Mouse (Mus musculus) stomach, embryonic 15.5 days (tissue): ENCODE data around the gene Ttc8. TPM values are rescaled to one million over a fixed set of nuclear protein-coding genes. Genes with fewer than 3 reads are reported as not detected.

ENCODE experiments used
- ATAC-seq: fragments of 200-750 bp; cut with Nextera tagmentation; 2 replicates; pipeline ENCODE4 v1.8.0; 2017; ENCODE audit warnings: low read depth, moderate number of reproducible peaks, moderate TSS enrichment; ENCODE audit not compliant: insufficient read depth, low FRiP score
- H3K27ac ChIP-seq: fragments of 300-500 bp; sonication (generic); 2 replicates; pipeline ENCODE4 v1.5.1; 2015; ENCODE audit warnings: mild to moderate bottlenecking, inconsistent platforms
- H3K27me3 ChIP-seq: fragments of 300-500 bp; sonication (generic); replicated peaks from 2 replicates; pipeline ENCODE4 v1.6.1; 2015; ENCODE audit warnings: inconsistent platforms
- H3K36me3 ChIP-seq: fragments of 300-500 bp; sonication (generic); 2 replicates; pipeline ENCODE4 v1.6.1; 2015; ENCODE audit warnings: inconsistent platforms
- H3K4me1 ChIP-seq: fragments of 300-500 bp; sonication (generic); 2 replicates; pipeline ENCODE4 v1.6.1; 2015; ENCODE audit warnings: inconsistent platforms
- H3K4me2 ChIP-seq: fragments of 300-500 bp; sonication (generic); 2 replicates; pipeline ENCODE4 v1.6.1; 2015; ENCODE audit warnings: mild to moderate bottlenecking, inconsistent platforms
- H3K4me3 ChIP-seq: fragments of 300-500 bp; sonication (generic); replicated peaks from 2 replicates; pipeline ENCODE4 v1.5.1; 2015; ENCODE audit warnings: inconsistent platforms
- H3K9ac ChIP-seq: fragments of 300-500 bp; sonication (generic); 2 replicates; pipeline ENCODE4 v1.6.1; 2015; ENCODE audit warnings: inconsistent platforms
- H3K9me3 ChIP-seq: fragments of 300-500 bp; sonication (generic); 2 replicates; pipeline ENCODE4 v1.6.1; 2016; ENCODE audit warnings: inconsistent platforms
- WGBS: fragments of 180-500 bp; shearing (Covaris S2); methylation state at CpG from one replicate; pipeline ENCODE4 v1.1.7; 2015; 5-methylcytosine and 5-hydroxymethylcytosine counted together
- polyA plus RNA-seq: library from polyadenylated mRNA; unstranded; fragments of >200 nt; fragmentation: Nextera tagmentation; extraction: Ambion mirVana; gene quantifications from 2 replicates; pipeline ENCODE4 v1.2.1, GENCODE M21; 2015

Ttc8 gene
- polyA plus RNA-seq, 1 experiment from 2014 or later = 21.7 TPM

DNA sequence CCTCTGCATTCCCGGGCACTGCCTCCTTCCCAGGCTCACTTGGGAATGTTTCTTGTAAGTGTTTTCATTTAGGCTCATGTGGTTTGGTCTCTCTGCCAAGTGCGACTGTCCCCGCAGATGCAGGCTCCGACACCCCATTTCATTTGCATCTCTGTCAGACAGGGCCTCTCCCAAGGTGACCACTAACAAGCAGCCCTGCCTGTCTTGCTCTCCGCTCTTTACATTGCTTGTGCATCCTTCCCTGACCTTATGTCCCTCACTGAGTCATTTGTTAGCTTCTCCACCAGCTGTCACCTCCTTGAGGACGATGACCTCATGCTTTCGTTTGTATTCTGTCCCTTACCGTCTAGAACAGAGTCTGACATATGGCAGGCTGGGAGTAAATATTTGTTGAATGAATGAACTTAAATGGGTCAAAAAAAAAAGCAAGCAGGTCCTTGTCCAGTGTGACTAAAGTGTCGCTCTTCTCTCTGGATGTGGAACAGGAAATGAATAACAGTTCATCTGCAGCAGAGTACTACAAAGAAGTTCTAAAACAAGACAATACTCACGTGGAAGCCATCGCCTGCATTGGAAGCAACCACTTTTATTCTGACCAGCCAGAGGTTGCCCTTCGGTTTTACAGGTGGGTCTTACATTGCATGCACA lies 53.9 kb downstream of the Ttc8 start:
- H3K9me3 ChIP-seq = no peaks in the 10 kb centered on the region
- no peak for ATAC-seq
- no peak overlapping the region for H3K4me2 ChIP-seq
- H3K36me3 ChIP-seq = peaks cover 18% of the 10 kb centered on the region
- no peak overlapping the region for H3K27ac ChIP-seq
- H3K4me1 ChIP-seq = no peaks in the 10 kb centered on the region
- H3K9ac ChIP-seq = no peak overlapping the region
- H3K4me3 ChIP-seq = no peak overlapping the region
- WGBS = 54% methylated on average over 12 of the region's 12 CpGs
- no peaks in the 10 kb centered on the region for H3K27me3 ChIP-seq

DNA sequence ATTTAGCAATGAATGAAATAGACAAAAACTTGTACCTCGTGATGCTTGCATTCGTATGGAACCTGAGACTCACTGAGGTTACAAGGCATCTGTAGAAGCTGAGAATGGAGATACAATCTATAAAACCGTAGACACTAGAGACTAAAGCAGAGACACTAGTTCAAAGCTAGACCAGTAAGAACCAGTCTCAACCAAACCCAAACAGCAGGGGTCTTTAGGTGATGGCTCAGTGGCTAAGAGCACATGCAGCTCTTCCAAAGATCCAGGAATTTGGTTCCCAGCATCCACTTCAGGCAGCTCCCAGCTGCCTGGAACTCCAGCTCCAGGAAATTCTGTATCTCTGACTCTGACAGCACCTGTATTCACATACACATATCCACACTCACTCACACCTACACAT lies 60.7 kb downstream of the Ttc8 start:
- 91% methylated on average over 3 of the region's 3 CpGs for WGBS
- no peak for ATAC-seq
- Histone ChIP-seq H3K4me3 (no peak overlapping the region), H3K4me2 (no peak overlapping the region), H3K4me1 (no peaks in the 10 kb centered on the region), H3K9ac (no peak overlapping the region), H3K9me3 (no peaks in the 10 kb centered on the region), H3K27ac (no peak overlapping the region), H3K27me3 (no peaks in the 10 kb centered on the region), H3K36me3 (peaks cover 18% of the 10 kb centered on the region)

DNA sequence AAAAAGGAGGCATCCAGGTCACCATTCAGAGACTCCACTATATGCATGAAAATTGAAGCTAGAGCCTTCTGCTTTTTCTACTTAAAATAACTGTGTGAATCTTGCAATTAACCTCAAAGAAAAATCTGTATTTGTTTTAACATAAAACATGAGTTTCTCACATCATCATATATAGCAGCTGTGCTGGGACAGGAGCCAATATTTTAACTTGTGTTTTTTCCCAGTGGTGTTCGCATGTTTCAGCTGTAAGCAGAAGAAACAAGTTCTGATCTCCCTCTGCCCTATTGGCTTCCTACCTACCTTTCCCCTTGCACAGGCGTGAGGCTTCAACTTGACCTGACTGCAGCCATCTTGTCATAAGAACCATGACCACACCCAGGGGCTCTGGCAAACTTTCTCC lies 64.4 kb downstream of the Ttc8 start:
- Histone ChIP-seq H3K36me3 (no peaks in the 10 kb centered on the region), H3K4me2 (no peak overlapping the region), H3K9me3 (no peaks in the 10 kb centered on the region), H3K9ac (no peak overlapping the region), H3K27ac (no peak overlapping the region), H3K27me3 (no peaks in the 10 kb centered on the region), H3K4me3 (no peak overlapping the region), H3K4me1 (no peaks in the 10 kb centered on the region)
- ATAC-seq = no peak
- WGBS = 76% methylated on average over 2 of the region's 2 CpGs

DNA sequence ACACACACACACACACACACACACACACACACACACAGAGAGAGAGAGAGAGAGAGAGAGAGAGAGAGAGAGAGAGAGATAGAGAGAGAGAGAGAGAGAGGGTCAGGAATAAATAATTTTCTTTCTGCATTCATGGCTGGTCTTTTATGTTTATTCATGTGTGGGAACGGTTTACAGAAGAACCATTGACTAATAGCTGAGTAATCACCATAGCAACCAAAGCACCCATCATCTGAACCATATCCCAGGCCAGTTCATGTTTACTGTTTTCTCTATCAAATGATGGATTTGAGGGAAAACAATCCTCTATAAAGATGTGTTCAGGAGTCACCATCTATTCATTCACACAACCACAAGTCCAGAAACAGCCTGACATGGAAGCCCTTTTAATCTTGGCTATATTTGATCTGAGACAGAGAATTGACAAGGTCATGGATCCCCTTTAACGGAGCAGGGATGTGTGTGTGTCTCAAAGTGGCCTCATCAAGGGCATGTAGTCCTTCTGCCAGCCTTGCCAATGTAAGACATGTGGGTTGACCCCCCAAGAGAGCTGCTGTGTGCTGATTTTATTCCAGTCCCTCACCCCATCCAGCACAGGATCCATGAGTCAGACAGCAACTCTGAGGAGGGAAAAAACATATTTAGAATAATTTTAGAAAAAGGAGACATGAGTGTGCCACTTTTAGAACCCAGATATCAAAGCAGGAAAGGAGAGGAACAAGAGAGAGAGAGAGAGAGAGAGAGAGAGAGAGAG lies 70.9 kb downstream of the Ttc8 start:
- Histone ChIP-seq H3K4me3 (no peak overlapping the region), H3K9me3 (no peaks in the 10 kb centered on the region), H3K36me3 (no peaks in the 10 kb centered on the region), H3K9ac (no peak overlapping the region), H3K4me2 (no peak overlapping the region), H3K27ac (no peak overlapping the region), H3K4me1 (no peaks in the 10 kb centered on the region), H3K27me3 (no peaks in the 10 kb centered on the region)
- no peak for ATAC-seq
- WGBS = 54% methylated on average over 2 of the region's 2 CpGs

DNA sequence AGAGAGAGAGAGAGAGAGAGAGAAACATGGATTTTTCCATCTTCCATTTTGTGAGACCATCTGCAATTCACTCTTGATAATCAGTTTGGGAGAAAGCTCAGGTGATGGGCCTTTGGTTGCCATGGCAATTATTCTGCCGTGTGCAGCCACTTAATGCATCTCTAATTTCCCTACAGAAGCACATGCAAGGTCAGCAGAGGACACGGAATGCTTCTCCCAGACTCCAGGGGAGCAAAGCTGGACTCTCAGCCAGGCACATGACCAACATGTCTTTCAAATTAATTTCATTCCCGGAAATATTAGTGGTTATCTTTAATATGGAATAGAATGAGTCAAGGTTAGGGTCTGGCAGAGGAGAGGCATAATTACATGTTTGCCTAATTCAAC lies 71.4 kb downstream of the Ttc8 start:
- ATAC-seq = no peak
- no peak overlapping the region for H3K27ac ChIP-seq
- 72% methylated on average over 3 of the region's 3 CpGs for WGBS
- no peak overlapping the region for H3K9ac ChIP-seq
- H3K27me3 ChIP-seq = no peaks in the 10 kb centered on the region
- no peaks in the 10 kb centered on the region for H3K4me1 ChIP-seq
- H3K4me2 ChIP-seq = no peak overlapping the region
- no peak overlapping the region for H3K4me3 ChIP-seq
- no peaks in the 10 kb centered on the region for H3K36me3 ChIP-seq
- no peaks in the 10 kb centered on the region for H3K9me3 ChIP-seq

DNA sequence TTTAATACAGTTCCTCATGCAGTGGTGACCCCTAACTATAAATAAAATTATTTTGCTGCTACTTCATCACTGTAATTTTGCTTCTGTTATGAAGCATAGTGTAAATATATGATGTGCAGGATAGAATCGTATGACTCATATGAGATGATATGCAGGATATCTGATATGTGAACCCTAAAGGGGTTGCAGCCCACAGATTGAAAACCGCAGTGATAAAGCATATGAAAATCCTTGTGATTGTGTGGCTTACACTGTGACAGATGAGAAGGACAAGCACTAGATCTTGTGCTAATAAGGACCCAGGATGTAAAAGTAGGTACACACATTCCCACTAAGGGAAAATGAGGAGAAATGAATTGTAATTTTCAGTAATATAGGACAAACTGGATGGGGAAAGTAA lies 73.4 kb downstream of the Ttc8 start:
- no peak for ATAC-seq
- no peak overlapping the region for H3K27ac ChIP-seq
- no peaks in the 10 kb centered on the region for H3K27me3 ChIP-seq
- WGBS = 76% methylated on average over 2 of the region's 2 CpGs
- no peak overlapping the region for H3K4me2 ChIP-seq
- no peak overlapping the region for H3K9ac ChIP-seq
- H3K9me3 ChIP-seq = no peaks in the 10 kb centered on the region
- H3K4me3 ChIP-seq = no peak overlapping the region
- no peaks in the 10 kb centered on the region for H3K36me3 ChIP-seq
- H3K4me1 ChIP-seq = no peaks in the 10 kb centered on the region

DNA sequence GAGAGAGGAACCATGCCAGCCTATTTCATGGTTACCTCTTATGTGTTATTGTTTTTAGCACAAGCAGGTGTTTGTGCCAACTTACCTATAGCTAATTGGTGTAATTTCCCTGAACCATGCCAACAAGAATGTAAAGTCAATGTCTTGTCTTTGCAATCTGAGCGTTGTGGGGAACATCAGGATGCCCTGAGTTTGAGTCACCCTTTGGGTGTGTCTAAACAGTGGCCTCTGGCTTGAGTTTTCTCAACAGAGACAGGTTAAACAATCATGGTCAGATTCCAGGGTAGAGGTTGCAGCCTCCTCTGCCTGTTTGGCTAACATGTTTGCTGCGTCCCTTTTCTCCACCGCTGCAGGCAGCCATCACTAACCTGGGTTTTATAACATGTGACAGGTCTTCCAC lies 74.0 kb downstream of the Ttc8 start:
- Histone ChIP-seq H3K27ac (no peak overlapping the region), H3K4me1 (no peaks in the 10 kb centered on the region), H3K36me3 (no peaks in the 10 kb centered on the region), H3K4me2 (no peak overlapping the region), H3K9me3 (no peaks in the 10 kb centered on the region), H3K9ac (no peak overlapping the region), H3K4me3 (no peak overlapping the region), H3K27me3 (no peaks in the 10 kb centered on the region)
- WGBS = 83% methylated on average over 3 of the region's 3 CpGs
- ATAC-seq = no peak

DNA sequence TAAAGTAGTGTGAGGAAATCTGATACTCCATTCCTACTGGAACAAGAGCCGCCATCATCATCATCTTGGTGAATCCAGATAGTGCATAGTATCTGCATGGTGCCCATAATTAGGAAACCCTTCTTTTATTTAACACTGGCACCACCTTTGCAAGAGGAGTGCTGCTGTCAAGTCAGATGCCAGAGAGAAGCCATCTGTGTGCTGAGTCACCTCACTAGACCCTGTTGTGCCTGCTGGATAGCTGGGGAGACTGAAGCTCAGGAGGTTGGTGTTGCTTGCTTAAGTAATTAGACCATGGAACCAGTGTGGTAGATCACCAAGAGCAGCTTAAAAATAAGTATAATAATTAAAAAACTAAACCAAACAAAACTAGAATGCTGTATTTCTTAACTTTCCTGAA lies 75.5 kb downstream of the Ttc8 start:
- Histone ChIP-seq H3K9me3 (no peaks in the 10 kb centered on the region), H3K27me3 (no peaks in the 10 kb centered on the region), H3K27ac (no peak overlapping the region), H3K4me2 (no peak overlapping the region), H3K9ac (no peak overlapping the region), H3K4me3 (no peak overlapping the region), H3K36me3 (no peaks in the 10 kb centered on the region), H3K4me1 (no peaks in the 10 kb centered on the region)
- ATAC-seq = no peak
- WGBS = 83% methylated on average over 1 of the region's 1 CpGs

DNA sequence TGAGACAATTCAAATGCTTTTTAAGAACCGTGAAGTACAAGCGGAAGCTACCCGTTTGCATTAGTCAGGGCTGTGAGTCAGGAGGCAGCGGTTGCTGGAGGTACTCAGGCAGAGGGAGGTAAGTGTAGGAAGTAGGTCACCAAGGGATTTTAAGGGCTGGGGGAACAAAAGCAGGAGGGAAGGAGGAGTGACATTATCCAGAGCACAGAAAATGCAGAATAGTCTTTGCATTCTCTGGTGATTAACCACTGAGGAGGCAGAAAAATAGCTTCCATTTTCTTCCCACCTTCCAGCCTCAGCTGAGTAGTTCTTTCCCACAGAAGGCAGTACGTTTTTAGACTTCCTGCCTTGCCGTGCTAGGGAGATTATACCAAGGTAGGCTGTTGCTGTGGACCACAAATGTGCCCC lies 76.2 kb downstream of the Ttc8 start:
- Histone ChIP-seq H3K36me3 (no peaks in the 10 kb centered on the region), H3K4me2 (no peak overlapping the region), H3K9me3 (no peaks in the 10 kb centered on the region), H3K27me3 (no peaks in the 10 kb centered on the region), H3K9ac (no peak overlapping the region), H3K4me3 (no peak overlapping the region), H3K27ac (no peak overlapping the region), H3K4me1 (no peaks in the 10 kb centered on the region)
- ATAC-seq = no peak
- 37% methylated on average over 6 of the region's 6 CpGs for WGBS

DNA sequence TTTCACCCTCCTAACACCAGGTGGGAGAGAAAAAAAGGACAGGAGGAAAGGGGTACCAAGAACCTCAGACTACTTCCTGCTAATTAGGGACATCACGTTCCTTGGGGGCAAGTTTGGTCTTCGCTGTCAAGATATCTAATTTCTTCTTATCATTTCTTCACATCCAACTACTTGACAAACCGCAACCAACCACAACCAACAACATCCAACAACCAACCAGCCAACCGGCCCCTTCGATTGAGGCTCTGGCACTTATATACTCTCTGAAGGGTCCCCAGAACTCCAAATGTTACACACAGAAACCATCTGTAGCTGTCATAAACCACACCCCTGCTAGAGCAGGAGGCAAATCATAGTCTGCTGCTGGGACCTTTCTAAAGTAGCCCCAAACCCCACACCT lies 76.7 kb downstream of the Ttc8 start:
- ATAC-seq = no peak
- Histone ChIP-seq H3K4me3 (no peak overlapping the region), H3K36me3 (no peaks in the 10 kb centered on the region), H3K27ac (no peak overlapping the region), H3K9me3 (no peaks in the 10 kb centered on the region), H3K9ac (no peak overlapping the region), H3K4me1 (no peaks in the 10 kb centered on the region), H3K4me2 (no peak overlapping the region), H3K27me3 (no peaks in the 10 kb centered on the region)
- 84% methylated on average over 5 of the region's 5 CpGs for WGBS

DNA sequence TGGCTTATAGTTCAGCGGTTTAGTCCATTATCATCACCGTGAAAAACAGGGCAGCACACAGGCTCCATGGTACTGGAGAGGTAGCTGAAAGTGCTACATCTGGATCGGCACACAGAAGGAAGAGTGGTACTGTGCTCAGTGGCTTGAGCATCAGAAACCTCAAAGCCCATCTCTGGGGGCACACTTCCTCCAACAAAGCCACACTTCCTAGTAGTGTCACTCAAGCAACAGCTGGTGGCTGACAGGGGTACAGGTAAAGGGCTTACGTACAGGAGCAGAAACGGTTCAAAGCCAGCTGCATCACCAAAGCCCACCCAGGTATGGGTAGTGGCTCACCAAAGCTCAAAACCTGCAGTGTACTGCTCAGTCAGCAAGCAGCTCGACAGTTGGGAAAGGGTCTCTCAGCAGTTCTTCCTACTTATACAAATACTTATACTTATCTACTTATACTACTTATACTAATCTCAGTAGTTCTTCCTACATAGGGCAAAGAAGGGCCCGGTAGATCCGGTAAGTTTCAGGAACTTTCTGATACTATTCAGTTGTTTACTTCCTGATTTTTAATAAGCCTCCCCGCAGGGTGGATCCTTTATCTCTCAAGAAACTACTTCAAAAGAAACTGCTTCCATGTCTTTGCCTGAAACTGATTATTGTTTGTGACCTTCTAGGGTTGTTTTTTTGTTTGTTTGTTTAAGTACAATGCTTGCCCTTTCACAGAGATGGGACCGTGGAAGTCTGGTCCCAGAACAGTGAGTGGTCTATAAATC lies 78.5 kb downstream of the Ttc8 start:
- H3K27me3 ChIP-seq = no peaks in the 10 kb centered on the region
- 78% methylated on average over 10 of the region's 10 CpGs for WGBS
- H3K4me3 ChIP-seq = no peak overlapping the region
- no peaks in the 10 kb centered on the region for H3K9me3 ChIP-seq
- H3K4me1 ChIP-seq = no peaks in the 10 kb centered on the region
- H3K36me3 ChIP-seq = no peaks in the 10 kb centered on the region
- H3K9ac ChIP-seq = no peak overlapping the region
- ATAC-seq = no peak
- no peak overlapping the region for H3K27ac ChIP-seq
- no peak overlapping the region for H3K4me2 ChIP-seq

DNA sequence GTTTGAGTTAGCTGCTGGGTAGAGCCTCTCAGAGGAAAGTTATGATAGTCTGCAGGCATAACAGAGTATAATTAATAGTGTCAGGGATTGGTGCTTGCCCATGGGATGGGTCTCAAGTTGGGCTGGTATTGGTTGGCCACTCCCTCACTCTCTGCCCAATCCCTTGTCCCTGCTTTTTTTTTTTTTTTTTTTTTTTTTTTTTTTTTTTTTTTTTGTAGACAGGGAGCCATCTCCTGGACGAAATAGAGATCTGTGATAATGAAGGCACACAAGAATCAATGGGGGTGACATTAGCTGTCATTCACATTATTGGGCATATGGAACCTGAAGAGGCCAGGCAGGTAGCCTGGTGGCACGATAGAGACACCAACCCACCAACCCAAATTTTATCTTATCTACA lies 79.9 kb downstream of the Ttc8 start:
- H3K4me2 ChIP-seq = no peak overlapping the region
- WGBS = 68% methylated on average over 2 of the region's 2 CpGs
- no peaks in the 10 kb centered on the region for H3K4me1 ChIP-seq
- no peaks in the 10 kb centered on the region for H3K36me3 ChIP-seq
- H3K4me3 ChIP-seq = no peak overlapping the region
- H3K9ac ChIP-seq = no peak overlapping the region
- H3K27me3 ChIP-seq = no peaks in the 10 kb centered on the region
- H3K27ac ChIP-seq = no peak overlapping the region
- H3K9me3 ChIP-seq = no peaks in the 10 kb centered on the region
- ATAC-seq = no peak
